Mouse (Mus musculus) erythroblast, embryonic 14.5 days (primary cell): Measurements from ENCODE around the gene Trim24.

Source experiments
- GATA1 ChIP-seq: IDR thresholded peaks from 2 replicates; pipeline ENCODE4 v1.6.1; 2012; ENCODE audit warnings: low read length, inconsistent platforms, mixed read lengths
- TAL1 ChIP-seq: IDR thresholded peaks from 3 replicates; pipeline ENCODE4 v1.6.1; 2012; ENCODE audit warnings: low read length, inconsistent platforms, mixed read lengths

DNA sequence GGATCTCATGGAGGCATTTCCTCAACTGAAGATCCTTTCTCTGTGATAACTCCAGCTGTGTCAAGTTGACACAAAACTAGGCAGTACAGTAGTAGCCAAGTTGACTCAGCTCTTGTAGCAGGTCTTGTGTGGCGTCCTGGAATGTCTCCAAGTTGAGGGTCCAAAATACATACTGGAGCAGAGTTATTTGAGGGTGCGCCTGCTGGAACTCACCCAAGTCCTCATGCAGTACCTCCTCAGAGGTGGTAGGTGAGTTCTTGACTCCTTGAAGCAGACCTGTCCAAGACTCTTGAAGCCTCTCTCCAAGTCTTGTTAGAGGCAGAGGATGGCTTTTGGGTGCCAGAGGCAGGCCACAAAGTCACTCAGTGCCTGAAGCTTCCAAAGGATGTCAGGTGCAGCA, 48.2 kb upstream of the Trim24 start:
- TF ChIP-seq GATA1 (no peak), TAL1 (no peak)
